Mouse (Mus musculus): ENCODE results near the gene Taf4. TPM values are rescaled to one million over a fixed set of nuclear protein-coding genes. Genes with fewer than 3 reads are reported as not detected.

The Taf4 gene
- polyA plus RNA-seq, 1 experiment from 2014 or later, result 4.5 TPM

GRCm38 (mm10) chr2:179896949-179897348 is 79.5 kb downstream of the Taf4 start:
- no peaks in the 10 kb centered on the region for H3K27me3 ChIP-seq (replicated peaks; ENCODE audit: control insufficient read depth, insufficient read depth, low read length)
- H3K4me1 ChIP-seq (replicated peaks; ENCODE audit: control insufficient read depth, insufficient read depth, low read length), result no peaks in the 10 kb centered on the region
- H3K9ac ChIP-seq (replicated peaks; ENCODE audit: low read depth, low read length), result no peak overlapping the region
- H3K4me3 ChIP-seq (replicated peaks; ENCODE audit: low read length), result no peak overlapping the region
- H3K4me2 ChIP-seq (ENCODE audit: low read length), result no peak overlapping the region
- ATAC-seq, result no peak
- no peak overlapping the region for H3K27ac ChIP-seq (ENCODE audit: low read length)
- H3K36me3 ChIP-seq (ENCODE audit: control insufficient read depth, insufficient read depth), result peaks cover 2% of the 10 kb centered on the region; the same call in 1 of the 2 replicates
- WGBS, result 93% methylated on average over 2 of the region's 2 CpGs
- no peaks in the 10 kb centered on the region for H3K9me3 ChIP-seq (ENCODE audit: control insufficient read depth, low read length)

- 85% methylated on average over 3 of the region's 3 CpGs for WGBS
- no peak for ATAC-seq
- no peak overlapping the region for H3K4me3 ChIP-seq (replicated peaks; ENCODE audit: low read length)
These were observed 85.4 kb downstream of the Taf4 start for GRCm38 (mm10) chr2:179891048-179891447.

GRCm38 (mm10) chr2:179884561-179884960 is 91.9 kb downstream of the Taf4 start:
- Histone ChIP-seq H3K27me3 (replicated peaks; ENCODE audit: control insufficient read depth, insufficient read depth, low read length) (no peaks in the 10 kb centered on the region), H3K4me1 (replicated peaks; ENCODE audit: control insufficient read depth, insufficient read depth, low read length) (no peaks in the 10 kb centered on the region), H3K27ac (ENCODE audit: low read length) (no peak overlapping the region), H3K9ac (replicated peaks; ENCODE audit: low read depth, low read length) (no peak overlapping the region), H3K36me3 (ENCODE audit: control insufficient read depth, insufficient read depth) (peaks cover 9% of the 10 kb centered on the region), H3K4me3 (replicated peaks; ENCODE audit: low read length) (no peak overlapping the region), H3K9me3 (ENCODE audit: control insufficient read depth, low read length) (no peaks in the 10 kb centered on the region), H3K4me2 (ENCODE audit: low read length) (no peak overlapping the region)
- ATAC-seq, result no peak
- WGBS, result 46% methylated on average over 7 of the region's 7 CpGs

More at GRCm38 (mm10) chr2:179891048-179891447, 85.4 kb downstream of the Taf4 start:
- Histone ChIP-seq H3K36me3 (ENCODE audit: control insufficient read depth, insufficient read depth) (peaks cover 9% of the 10 kb centered on the region), H3K27me3 (replicated peaks; ENCODE audit: control insufficient read depth, insufficient read depth, low read length) (no peaks in the 10 kb centered on the region), H3K27ac (ENCODE audit: low read length) (no peak overlapping the region), H3K9me3 (ENCODE audit: control insufficient read depth, low read length) (no peaks in the 10 kb centered on the region), H3K4me1 (replicated peaks; ENCODE audit: control insufficient read depth, insufficient read depth, low read length) (no peaks in the 10 kb centered on the region), H3K4me2 (ENCODE audit: low read length) (no peak overlapping the region), H3K9ac (replicated peaks; ENCODE audit: low read depth, low read length) (no peak overlapping the region)

- H3K36me3 ChIP-seq (ENCODE audit: control insufficient read depth, insufficient read depth), result no peaks in the 10 kb centered on the region
- H3K27ac ChIP-seq (ENCODE audit: low read length), result no peak overlapping the region
- no peaks in the 10 kb centered on the region for H3K9me3 ChIP-seq (ENCODE audit: control insufficient read depth, low read length)
- no peak overlapping the region for H3K9ac ChIP-seq (replicated peaks; ENCODE audit: low read depth, low read length)
- ATAC-seq, result no peak
- no peak overlapping the region for H3K4me3 ChIP-seq (replicated peaks; ENCODE audit: low read length)
- H3K4me1 ChIP-seq (replicated peaks; ENCODE audit: control insufficient read depth, insufficient read depth, low read length), result no peaks in the 10 kb centered on the region
- 37% methylated on average over 9 of the region's 9 CpGs for WGBS
- H3K27me3 ChIP-seq (replicated peaks; ENCODE audit: control insufficient read depth, insufficient read depth, low read length), result no peaks in the 10 kb centered on the region
- H3K4me2 ChIP-seq (ENCODE audit: low read length), result no peak overlapping the region
These were observed 98.8 kb downstream of the Taf4 start for GRCm38 (mm10) chr2:179877551-179878215.

GRCm38 (mm10) chr2:179875147-179875546 is 101.3 kb downstream of the Taf4 start:
- ATAC-seq, result peak; percentile 66
- H3K27me3 ChIP-seq (replicated peaks; ENCODE audit: control insufficient read depth, insufficient read depth, low read length), result no peaks in the 10 kb centered on the region
- no peaks in the 10 kb centered on the region for H3K36me3 ChIP-seq (ENCODE audit: control insufficient read depth, insufficient read depth)
- H3K4me1 ChIP-seq (replicated peaks; ENCODE audit: control insufficient read depth, insufficient read depth, low read length), result peaks cover under 1% of the 10 kb centered on the region; the same call in 1 of the 2 replicates
- H3K4me2 ChIP-seq (ENCODE audit: low read length), result no peak overlapping the region
- no peaks in the 10 kb centered on the region for H3K9me3 ChIP-seq (ENCODE audit: control insufficient read depth, low read length)
- H3K4me3 ChIP-seq (replicated peaks; ENCODE audit: low read length), result no peak overlapping the region
- no peak overlapping the region for H3K9ac ChIP-seq (replicated peaks; ENCODE audit: low read depth, low read length)
- H3K27ac ChIP-seq (ENCODE audit: low read length), result no peak overlapping the region
- 3% methylated on average over 3 of the region's 3 CpGs for WGBS

GRCm38 (mm10) chr2:179873315-179873714 is 103.1 kb downstream of the Taf4 start:
- Histone ChIP-seq H3K4me3 (replicated peaks; ENCODE audit: low read length) (no peak overlapping the region), H3K36me3 (ENCODE audit: control insufficient read depth, insufficient read depth) (no peaks in the 10 kb centered on the region), H3K9ac (replicated peaks; ENCODE audit: low read depth, low read length) (no peak overlapping the region), H3K4me2 (ENCODE audit: low read length) (no peak overlapping the region), H3K9me3 (ENCODE audit: control insufficient read depth, low read length) (no peaks in the 10 kb centered on the region), H3K27me3 (replicated peaks; ENCODE audit: control insufficient read depth, insufficient read depth, low read length) (no peaks in the 10 kb centered on the region), H3K27ac (ENCODE audit: low read length) (no peak overlapping the region), H3K4me1 (replicated peaks; ENCODE audit: control insufficient read depth, insufficient read depth, low read length) (peaks cover 8% of the 10 kb centered on the region)
- ATAC-seq, result no peak
- WGBS, result 44% methylated on average over 5 of the region's 5 CpGs

GRCm38 (mm10) chr2:179872724-179873123 is 103.7 kb downstream of the Taf4 start:
- Histone ChIP-seq H3K4me2 (ENCODE audit: low read length) (no peak overlapping the region), H3K36me3 (ENCODE audit: control insufficient read depth, insufficient read depth) (no peaks in the 10 kb centered on the region), H3K9ac (replicated peaks; ENCODE audit: low read depth, low read length) (no peak overlapping the region), H3K27me3 (replicated peaks; ENCODE audit: control insufficient read depth, insufficient read depth, low read length) (no peaks in the 10 kb centered on the region), H3K4me3 (replicated peaks; ENCODE audit: low read length) (no peak overlapping the region), H3K9me3 (ENCODE audit: control insufficient read depth, low read length) (no peaks in the 10 kb centered on the region), H3K4me1 (replicated peaks; ENCODE audit: control insufficient read depth, insufficient read depth, low read length) (peaks cover 8% of the 10 kb centered on the region), H3K27ac (ENCODE audit: low read length) (no peak overlapping the region)
- peak; percentile 24; the same call in 1 of the 2 replicates for ATAC-seq
- WGBS, result 70% methylated on average over 5 of the region's 5 CpGs

- Histone ChIP-seq H3K9me3 (ENCODE audit: control insufficient read depth, low read length) (no peaks in the 10 kb centered on the region), H3K36me3 (ENCODE audit: control insufficient read depth, insufficient read depth) (no peaks in the 10 kb centered on the region), H3K4me3 (replicated peaks; ENCODE audit: low read length) (no peak overlapping the region), H3K27ac (ENCODE audit: low read length) (peak overlapping the region; percentile 58; the same call in 1 of the 2 replicates), H3K9ac (replicated peaks; ENCODE audit: low read depth, low read length) (no peak overlapping the region), H3K27me3 (replicated peaks; ENCODE audit: control insufficient read depth, insufficient read depth, low read length) (no peaks in the 10 kb centered on the region), H3K4me2 (ENCODE audit: low read length) (no peak overlapping the region), H3K4me1 (replicated peaks; ENCODE audit: control insufficient read depth, insufficient read depth, low read length) (peaks cover 8% of the 10 kb centered on the region)
- WGBS, result 0% methylated on average over 2 of the region's 2 CpGs
- peak; percentile 89 for ATAC-seq
These were observed 106.6 kb downstream of the Taf4 start for GRCm38 (mm10) chr2:179869871-179870270.

GRCm38 (mm10) chr2:179867669-179868068 is 108.8 kb downstream of the Taf4 start:
- 75% methylated on average over 3 of the region's 3 CpGs for WGBS
- Histone ChIP-seq H3K27me3 (replicated peaks; ENCODE audit: control insufficient read depth, insufficient read depth, low read length) (no peaks in the 10 kb centered on the region), H3K9ac (replicated peaks; ENCODE audit: low read depth, low read length) (no peak overlapping the region), H3K9me3 (ENCODE audit: control insufficient read depth, low read length) (no peaks in the 10 kb centered on the region), H3K36me3 (ENCODE audit: control insufficient read depth, insufficient read depth) (no peaks in the 10 kb centered on the region), H3K27ac (ENCODE audit: low read length) (no peak overlapping the region), H3K4me1 (replicated peaks; ENCODE audit: control insufficient read depth, insufficient read depth, low read length) (peaks cover 8% of the 10 kb centered on the region), H3K4me3 (replicated peaks; ENCODE audit: low read length) (no peak overlapping the region), H3K4me2 (ENCODE audit: low read length) (no peak overlapping the region)
- no peak for ATAC-seq

Measured in forebrain, embryonic 16.5 days (tissue).